Mouse (Mus musculus): Measurements from ENCODE around the gene Efcab6.

- TF ChIP-seq CTCF (conservative IDR thresholded peaks at IDR 0.05; ENCODE audit: insufficient read depth, insufficient read length, low read depth, low read length) (no peak), POLR2A (IDR thresholded peaks at IDR 0.05; ENCODE audit: low read depth, low read length) (no peak)
Observed at GRCm38 (mm10) chr15:83896011-83896410, 169.2 kb downstream of the Efcab6 start.

Measured in kidney, adult 2 months (tissue).